Comparison of ENCODE assay signal across 23 mouse cellular contexts in the genomic region with DNA sequence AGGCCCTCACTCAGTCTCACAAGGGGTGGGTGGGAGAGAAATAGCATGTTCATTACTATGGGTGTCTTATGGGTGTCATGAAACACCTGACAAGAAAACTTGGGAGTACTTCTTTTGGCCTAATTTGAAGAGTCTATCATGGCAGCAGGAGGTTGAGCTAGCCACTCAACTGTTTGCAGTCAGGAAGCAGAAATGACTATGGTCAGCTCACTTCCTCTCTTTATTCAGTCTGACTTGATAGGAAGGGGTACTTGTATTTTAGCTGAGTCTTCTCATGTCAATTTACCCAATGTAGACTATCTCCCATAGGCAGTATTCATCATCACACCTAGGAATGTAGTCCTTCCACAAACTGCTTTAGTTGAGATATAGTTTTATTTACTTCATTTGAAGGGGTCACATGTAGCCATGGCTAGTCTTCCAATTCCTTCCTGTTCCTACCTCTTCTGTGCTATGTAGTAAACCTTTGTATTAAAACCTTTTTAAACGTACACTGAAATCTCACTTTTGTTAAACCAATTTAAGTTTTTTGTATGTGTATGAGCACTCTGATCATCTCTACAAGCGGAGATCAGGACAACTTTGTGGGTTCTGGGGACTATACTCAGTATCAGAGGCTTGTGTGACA. TPM values are rescaled to one million over a fixed set of nuclear protein-coding genes. Genes with fewer than 3 reads are reported as not detected.
DNase-seq lines count a peak whose midpoint lies in the region; ATAC-seq and TF ChIP-seq lines count a peak whose summit lies in the region.
"Had no signal": no experiment of that assay in that cellular context is flagged by ENCODE, and none has a peak within 500 bp of the region (broad histone marks: within the 10 kb centered on the region; RNA-seq: fewer than 3 reads in every experiment).

No protein-coding gene starts in this region.

- WGBS in liver, embryonic 11.5 days: 75% methylated on average over 2 of the region's 2 CpGs

- peaks cover 14% of the 10 kb centered on the region for H3K36me3 ChIP-seq in liver, embryonic 11.5 days (ENCODE audit: control insufficient read depth, insufficient read depth, low read length)
- H3K36me3 ChIP-seq in myocyte (ENCODE audit: control insufficient read depth, insufficient read depth): peaks cover 47% of the 10 kb centered on the region

- no peaks in the 10 kb centered on the region for H3K79me2 ChIP-seq in myocyte (ENCODE audit: control insufficient read depth, insufficient read depth)

- ATAC-seq in liver, embryonic 11.5 days (replicated peaks; ENCODE audit: low FRiP score): peak; percentile 13; the same call in 1 of the 2 replicates
- ATAC-seq: forebrain, embryonic 15.5 days; midbrain, embryonic 15.5 days had no signal

- H3K27ac ChIP-seq in liver, embryonic 11.5 days (ENCODE audit: low read depth, low read length): 0 out of 2 replicates have a peak overlapping the region, but pooled peaks have one; percentile 21
- H3K27ac ChIP-seq: embryonic facial prominence, embryonic 15.5 days; forebrain, embryonic 15.5 days; heart, adult 2 months; hindbrain, embryonic 12.5 days; limb, embryonic 10.5 days; liver, embryonic 14.5 days; midbrain, embryonic 15.5 days had no signal

- no peak overlapping the region for H3K4me2 ChIP-seq in liver, embryonic 11.5 days
- H3K4me2 ChIP-seq in myocyte (ENCODE audit: low read depth): no peak overlapping the region
- H3K4me2 ChIP-seq: embryonic facial prominence, embryonic 15.5 days; forebrain, embryonic 15.5 days; hindbrain, embryonic 12.5 days; midbrain, embryonic 15.5 days had no signal

- peak; percentile 12 for DNase-seq in embryo, embryonic 11 days
- DNase-seq in embryo, embryonic 9.5 days (ENCODE audit: extremely low spot score): no peak
- DNase-seq in liver, embryonic 11.5 days (ENCODE audit: low spot score): no peak
- no peak for DNase-seq in liver
- DNase-seq in NIH3T3 (ENCODE audit: low read depth): peak; percentile 12
- no peak for DNase-seq in right cerebral cortex, adult 2 months (ENCODE audit: low spot score in 2 of 2)
- no peak for DNase-seq in ovary, adult 18-20 months (ENCODE audit: low spot score)
- DNase-seq: adrenal gland, postnatal 14 days; cerebellum, adult 9-11 months; gastrocnemius, postnatal 14 days; heart, adult 2 months; kidney, adult 2 months; kidney, postnatal 14 days; lung, postnatal 4 days; right cerebral cortex, adult 18-20 months; thymus, adult 2 months had no signal

- TF ChIP-seq POLR2A in myocyte (IDR thresholded peaks at IDR 0.05; ENCODE audit: insufficient read length, low read depth): no peak

- no peaks in the 10 kb centered on the region for H3K9me3 ChIP-seq in liver, embryonic 11.5 days (ENCODE audit: control insufficient read depth, low read length)
- H3K9me3 ChIP-seq: embryonic facial prominence, embryonic 15.5 days; forebrain, embryonic 15.5 days; hindbrain, embryonic 12.5 days; limb, embryonic 10.5 days; midbrain, embryonic 15.5 days had no signal

- no peak overlapping the region for H3K9ac ChIP-seq in liver, embryonic 11.5 days (ENCODE audit: low read depth, low read length)
- H3K9ac ChIP-seq: embryonic facial prominence, embryonic 15.5 days; forebrain, embryonic 15.5 days; hindbrain, embryonic 12.5 days; liver, embryonic 14.5 days; midbrain, embryonic 15.5 days had no signal

- H3K4me1 ChIP-seq in liver, embryonic 11.5 days (replicated peaks; ENCODE audit: control insufficient read depth, insufficient read depth, low read length): peaks cover 7% of the 10 kb centered on the region

- no peak overlapping the region for H3K4me3 ChIP-seq in liver, embryonic 11.5 days (ENCODE audit: low read depth, low read length)
- no peak overlapping the region for H3K4me3 ChIP-seq in myocyte
- H3K4me3 ChIP-seq: embryonic facial prominence, embryonic 15.5 days; forebrain, embryonic 15.5 days; heart, adult 2 months; hindbrain, embryonic 12.5 days; limb, embryonic 10.5 days; midbrain, embryonic 15.5 days had no signal

- H3ac ChIP-seq in myocyte (ENCODE audit: control insufficient read depth, insufficient read length): no peak overlapping the region

- no peaks in the 10 kb centered on the region for H3K27me3 ChIP-seq in liver, embryonic 11.5 days (replicated peaks; ENCODE audit: control insufficient read depth, insufficient read depth, low read length)
- no peaks in the 10 kb centered on the region for H3K27me3 ChIP-seq in myocyte (ENCODE audit: control insufficient read depth, insufficient read depth, insufficient read length)
- H3K27me3 ChIP-seq: embryonic facial prominence, embryonic 15.5 days; forebrain, embryonic 15.5 days; hindbrain, embryonic 12.5 days; midbrain, embryonic 15.5 days had no signal

TF ChIP-seq in myocyte, 11 proteins besides CTCF, POLR2A, EP300 and RAD21:
- TF ChIP-seq USF1 (IDR thresholded peaks at IDR 0.05; ENCODE audit: low read depth) (no peak), POLR2AphosphoS2 (IDR thresholded peaks at IDR 0.05; ENCODE audit: insufficient read length, low read depth) (peak; percentile 76), TCF12 (IDR thresholded peaks at IDR 0.05; ENCODE audit: insufficient read depth, poor library complexity, severe bottlenecking) (no peak)

RNA-seq across cellular contexts. Expression of gene 2210016F16Rik, which starts 4.4 kb away (rescaled TPM):
- 39.3 and 39.6 TPM in 2 replicates for polyA plus RNA-seq in liver, embryonic 11.5 days (2014; fragmentation: Nextera tagmentation; extraction: Ambion mirVana)
- 3.7 TPM for polyA plus RNA-seq in myocyte (2012; fragmentation: generic; extraction: Trizol)

RNA-seq across cellular contexts. Expression of gene Rmi1, which starts 12.6 kb away (rescaled TPM):
- 32.6 and 32.9 TPM in 2 replicates for polyA plus RNA-seq in liver, embryonic 11.5 days (2014; fragmentation: Nextera tagmentation; extraction: Ambion mirVana)
- 5.2 TPM for polyA plus RNA-seq in myocyte (2012; fragmentation: generic; extraction: Trizol)

RNA-seq across cellular contexts. Expression of gene Hnrnpk, which starts 13.7 kb away (rescaled TPM):
- polyA plus RNA-seq in liver, embryonic 11.5 days (2014; fragmentation: Nextera tagmentation; extraction: Ambion mirVana): 1,515 and 1,628 TPM in 2 replicates
- 289 TPM for polyA plus RNA-seq in myocyte (2012; fragmentation: generic; extraction: Trizol)

RNA-seq across cellular contexts. Expression of gene Kif27, which starts 30.5 kb away (rescaled TPM):
- 0.11 and 0.40 TPM in 2 replicates for polyA plus RNA-seq in liver, embryonic 11.5 days (2014; fragmentation: Nextera tagmentation; extraction: Ambion mirVana)
- 0.08 TPM for polyA plus RNA-seq in myocyte (2012; fragmentation: generic; extraction: Trizol)

Comparison
In these comparisons a context has a peak if more than half of its experiments do, and no peak if none do; other contexts are left out.
1. DNase-seq: peak in embryo, embryonic 11 days (single experiment) and NIH3T3 (single experiment); none in embryo, embryonic 9.5 days (single experiment), liver, embryonic 11.5 days (single experiment), liver (single experiment), right cerebral cortex, adult 2 months (0 of 2) and ovary, adult 18-20 months (single experiment).